Mouse (Mus musculus): Measurements from ENCODE around the gene Evx2. TPM values are rescaled to one million over a fixed set of nuclear protein-coding genes. Genes with fewer than 3 reads are reported as not detected.

Evx2 gene
- polyA plus RNA-seq, 1 experiment from 2014 or later = not detected

GRCm38 (mm10) chr2:74696442-74697335 lies 37.3 kb upstream of the Evx2 start:
- DNase-seq = no peak
- no peak overlapping the region for H3K4me3 ChIP-seq (ENCODE audit: low read depth, low read length)
- H3K4me1 ChIP-seq (ENCODE audit: insufficient read depth) = peaks cover 11% of the 10 kb centered on the region
- no peak overlapping the region for H3K9ac ChIP-seq (replicated peaks)
- no peak overlapping the region for H3K4me2 ChIP-seq (ENCODE audit: low read depth, low read length)
- H3K27me3 ChIP-seq (ENCODE audit: insufficient read depth, low read length) = peaks cover 100% of the 10 kb centered on the region
- 5% methylated on average over 34 of the region's 34 CpGs for WGBS (ENCODE audit: insufficient replicate concordance)
- H3K9me3 ChIP-seq (ENCODE audit: low read length) = no peaks in the 10 kb centered on the region
- no peak for ATAC-seq
- H3K27ac ChIP-seq (ENCODE audit: low read depth) = no peak overlapping the region
- H3K36me3 ChIP-seq (replicated peaks; ENCODE audit: insufficient read depth, low read length) = no peaks in the 10 kb centered on the region
- TF ChIP-seq EP300 (IDR thresholded peaks at IDR 0.05; ENCODE audit: low read depth) = no peak
- TF ChIP-seq CTCF (IDR thresholded peaks at IDR 0.05; ENCODE audit: low read depth) = no peak

DNA sequence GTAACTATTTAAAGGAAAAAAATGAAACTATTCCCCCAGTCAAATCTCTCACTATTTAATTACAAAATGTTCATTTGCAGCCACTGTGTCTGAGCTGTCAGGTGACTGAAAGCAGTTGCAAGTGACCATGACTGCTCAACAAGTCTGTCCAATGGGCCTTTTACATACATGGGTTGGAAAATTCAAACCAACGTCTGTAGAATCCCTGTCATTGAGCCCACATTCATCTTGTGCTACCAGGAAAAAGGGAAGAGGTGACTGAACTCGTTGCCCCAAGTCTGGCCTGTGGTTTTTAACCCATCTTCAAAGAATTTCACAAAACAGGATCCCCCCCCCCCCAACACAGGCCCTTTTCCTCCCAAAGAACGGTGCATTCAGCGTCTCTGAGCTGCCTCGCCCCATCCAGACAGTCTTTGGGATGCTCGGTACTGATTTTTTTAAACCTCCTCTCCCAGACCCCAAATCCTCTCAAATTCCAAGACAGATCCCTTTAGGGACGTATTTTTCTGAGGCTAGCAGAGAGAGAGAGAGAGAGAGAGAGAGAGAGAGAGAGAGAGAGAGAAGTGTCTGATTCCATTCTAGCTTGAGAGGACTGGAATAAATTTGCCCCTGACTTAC lies 36.6 kb upstream of the Evx2 start:
- DNase-seq (no peak), ATAC-seq (no peak)
- peaks cover 100% of the 10 kb centered on the region for H3K27me3 ChIP-seq (ENCODE audit: insufficient read depth, low read length)
- no peak overlapping the region for H3K27ac ChIP-seq (ENCODE audit: low read depth)
- 14% methylated on average over 7 of the region's 7 CpGs for WGBS (ENCODE audit: insufficient replicate concordance)
- no peak overlapping the region for H3K4me2 ChIP-seq (ENCODE audit: low read depth, low read length)
- H3K4me3 ChIP-seq (ENCODE audit: low read depth, low read length) = no peak overlapping the region
- no peaks in the 10 kb centered on the region for H3K36me3 ChIP-seq (replicated peaks; ENCODE audit: insufficient read depth, low read length)
- peaks cover 11% of the 10 kb centered on the region for H3K4me1 ChIP-seq (ENCODE audit: insufficient read depth)
- no peak for TF ChIP-seq CTCF (IDR thresholded peaks at IDR 0.05; ENCODE audit: low read depth)
- no peak for TF ChIP-seq EP300 (IDR thresholded peaks at IDR 0.05; ENCODE audit: low read depth)
- no peaks in the 10 kb centered on the region for H3K9me3 ChIP-seq (ENCODE audit: low read length)
- H3K9ac ChIP-seq (replicated peaks) = no peak overlapping the region

GRCm38 (mm10) chr2:74695383-74695782 lies 36.0 kb upstream of the Evx2 start:
- no peak overlapping the region for H3K27ac ChIP-seq (ENCODE audit: low read depth)
- H3K4me3 ChIP-seq (ENCODE audit: low read depth, low read length) = no peak overlapping the region
- H3K4me1 ChIP-seq (ENCODE audit: insufficient read depth) = peaks cover 11% of the 10 kb centered on the region
- WGBS (ENCODE audit: insufficient replicate concordance) = 17% methylated on average over 1 of the region's 1 CpGs
- no peak overlapping the region for H3K4me2 ChIP-seq (ENCODE audit: low read depth, low read length)
- no peaks in the 10 kb centered on the region for H3K36me3 ChIP-seq (replicated peaks; ENCODE audit: insufficient read depth, low read length)
- TF ChIP-seq CTCF (IDR thresholded peaks at IDR 0.05; ENCODE audit: low read depth) = no peak
- no peak for TF ChIP-seq EP300 (IDR thresholded peaks at IDR 0.05; ENCODE audit: low read depth)
- H3K9me3 ChIP-seq (ENCODE audit: low read length) = no peaks in the 10 kb centered on the region
- peaks cover 100% of the 10 kb centered on the region for H3K27me3 ChIP-seq (ENCODE audit: insufficient read depth, low read length)
- DNase-seq (no peak), ATAC-seq (no peak)
- no peak overlapping the region for H3K9ac ChIP-seq (replicated peaks)

DNA sequence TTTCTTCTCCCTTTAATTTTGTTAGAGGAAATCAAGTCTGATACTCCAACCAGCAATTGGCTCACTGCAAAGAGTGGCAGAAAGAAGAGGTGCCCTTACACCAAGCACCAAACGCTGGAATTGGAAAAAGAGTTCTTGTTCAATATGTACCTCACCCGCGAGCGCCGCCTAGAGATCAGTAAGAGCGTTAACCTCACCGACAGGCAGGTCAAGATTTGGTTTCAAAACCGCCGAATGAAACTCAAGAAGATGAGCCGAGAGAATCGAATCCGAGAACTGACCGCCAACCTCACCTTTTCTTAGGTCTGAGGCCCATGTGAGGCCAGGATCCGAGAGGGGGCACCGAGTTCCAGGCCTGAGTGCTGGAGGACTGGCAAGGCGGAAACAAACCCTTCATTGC lies 34.7 kb upstream of the Evx2 start:
- no peak for DNase-seq
- no peak overlapping the region for H3K9ac ChIP-seq (replicated peaks)
- H3K4me1 ChIP-seq (ENCODE audit: insufficient read depth) = peaks cover 11% of the 10 kb centered on the region
- H3K4me2 ChIP-seq (ENCODE audit: low read depth, low read length) = no peak overlapping the region
- 4% methylated on average over 16 of the region's 16 CpGs for WGBS (ENCODE audit: insufficient replicate concordance)
- no peak overlapping the region for H3K27ac ChIP-seq (ENCODE audit: low read depth)
- H3K36me3 ChIP-seq (replicated peaks; ENCODE audit: insufficient read depth, low read length) = no peaks in the 10 kb centered on the region
- TF ChIP-seq EP300 (IDR thresholded peaks at IDR 0.05; ENCODE audit: low read depth) (no peak), CTCF (IDR thresholded peaks at IDR 0.05; ENCODE audit: low read depth) (peak; percentile 40)
- ATAC-seq = no peak
- H3K27me3 ChIP-seq (ENCODE audit: insufficient read depth, low read length) = peaks cover 100% of the 10 kb centered on the region
- H3K9me3 ChIP-seq (ENCODE audit: low read length) = no peaks in the 10 kb centered on the region
- no peak overlapping the region for H3K4me3 ChIP-seq (ENCODE audit: low read depth, low read length)

DNA sequence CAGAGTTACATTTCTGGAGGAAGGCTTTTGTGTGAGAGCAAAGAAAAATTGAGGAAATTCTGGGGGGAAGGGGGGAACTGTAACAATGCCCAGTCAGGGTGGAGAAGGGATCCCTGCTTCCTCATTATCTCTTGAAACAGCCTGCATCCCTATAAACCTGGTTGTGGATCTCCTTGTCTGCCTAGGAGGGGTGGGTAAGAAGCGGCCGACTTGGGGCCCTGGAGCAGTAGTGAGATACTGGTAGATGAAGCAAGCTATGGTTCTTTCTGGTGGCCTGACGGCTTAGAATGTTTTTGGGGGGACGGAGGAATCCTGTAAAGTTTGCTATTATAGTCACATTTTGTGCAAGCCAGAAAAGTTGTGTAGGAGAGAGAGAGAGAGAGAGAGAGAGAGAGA lies 34.1 kb upstream of the Evx2 start:
- no peak overlapping the region for H3K4me2 ChIP-seq (ENCODE audit: low read depth, low read length)
- peaks cover 100% of the 10 kb centered on the region for H3K27me3 ChIP-seq (ENCODE audit: insufficient read depth, low read length)
- no peak overlapping the region for H3K27ac ChIP-seq (ENCODE audit: low read depth)
- no peak for TF ChIP-seq CTCF (IDR thresholded peaks at IDR 0.05; ENCODE audit: low read depth)
- no peak for TF ChIP-seq EP300 (IDR thresholded peaks at IDR 0.05; ENCODE audit: low read depth)
- ATAC-seq (no peak), DNase-seq (no peak)
- peaks cover 9% of the 10 kb centered on the region for H3K4me1 ChIP-seq (ENCODE audit: insufficient read depth)
- H3K9ac ChIP-seq (replicated peaks) = no peak overlapping the region
- no peaks in the 10 kb centered on the region for H3K9me3 ChIP-seq (ENCODE audit: low read length)
- H3K36me3 ChIP-seq (replicated peaks; ENCODE audit: insufficient read depth, low read length) = no peaks in the 10 kb centered on the region
- WGBS (ENCODE audit: insufficient replicate concordance) = 14% methylated on average over 4 of the region's 4 CpGs
- no peak overlapping the region for H3K4me3 ChIP-seq (ENCODE audit: low read depth, low read length)

DNA sequence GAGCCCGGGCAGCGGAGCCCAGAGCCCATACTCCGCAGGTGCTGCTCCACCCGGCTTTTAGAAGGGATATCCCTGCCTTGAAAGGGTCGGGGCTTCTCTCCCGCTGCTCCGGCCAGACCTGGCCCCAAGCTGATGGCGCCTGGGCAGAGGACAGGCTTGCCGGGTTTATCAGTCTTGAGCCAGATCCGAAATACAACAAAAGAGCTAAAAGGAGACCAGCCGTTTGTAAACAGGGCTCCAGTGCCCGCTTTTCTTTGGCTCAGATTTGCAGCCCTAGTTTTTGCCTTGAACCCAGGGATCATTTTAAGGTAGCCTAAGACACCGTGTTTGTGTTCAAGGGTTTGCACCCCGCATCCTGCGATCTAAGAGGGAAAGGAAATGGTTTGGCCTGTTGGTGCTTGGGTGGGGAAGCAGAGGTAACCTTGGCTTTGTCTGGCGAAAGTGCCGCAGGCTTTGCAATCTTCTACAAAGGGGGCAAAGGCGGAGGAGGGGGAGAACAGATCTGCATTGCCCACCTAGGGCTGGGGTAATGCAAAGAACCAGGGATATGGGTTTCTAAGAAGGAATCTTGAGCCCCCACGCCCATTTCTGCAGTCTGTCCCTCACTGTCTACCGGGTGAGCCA lies 33.6 kb upstream of the Evx2 start:
- ATAC-seq = no peak
- Histone ChIP-seq H3K4me3 (ENCODE audit: low read depth, low read length) (no peak overlapping the region), H3K4me1 (ENCODE audit: insufficient read depth) (peaks cover 4% of the 10 kb centered on the region), H3K36me3 (replicated peaks; ENCODE audit: insufficient read depth, low read length) (no peaks in the 10 kb centered on the region), H3K27me3 (ENCODE audit: insufficient read depth, low read length) (peaks cover 100% of the 10 kb centered on the region), H3K4me2 (ENCODE audit: low read depth, low read length) (no peak overlapping the region), H3K9me3 (ENCODE audit: low read length) (no peaks in the 10 kb centered on the region), H3K27ac (ENCODE audit: low read depth) (no peak overlapping the region), H3K9ac (replicated peaks) (no peak overlapping the region)
- no peak for DNase-seq
- WGBS (ENCODE audit: insufficient replicate concordance) = 5% methylated on average over 20 of the region's 20 CpGs
- TF ChIP-seq EP300 (IDR thresholded peaks at IDR 0.05; ENCODE audit: low read depth) = no peak
- TF ChIP-seq CTCF (IDR thresholded peaks at IDR 0.05; ENCODE audit: low read depth) = no peak

All from liver, postnatal 0 days (tissue).